Mouse (Mus musculus) cerebellum, adult 2 months (tissue): ENCODE measurements around the gene Sesn1.

ENCODE experiments used
- CTCF ChIP-seq: fragments of 200-500 bp; IDR thresholded peaks from 2 replicates; pipeline ENCODE4 v1.5.1; 2011; ENCODE audit warnings: low read depth, mild to moderate bottlenecking, control low read depth, low read length, moderate library complexity, borderline replicate concordance; ENCODE audit not compliant: insufficient read depth
- POLR2A ChIP-seq: fragments of 200-500 bp; IDR thresholded peaks from 2 replicates; pipeline ENCODE4 v1.6.1; 2011; ENCODE audit warnings: low read length, control low read depth, borderline replicate concordance; ENCODE audit not compliant: insufficient read depth

DNA sequence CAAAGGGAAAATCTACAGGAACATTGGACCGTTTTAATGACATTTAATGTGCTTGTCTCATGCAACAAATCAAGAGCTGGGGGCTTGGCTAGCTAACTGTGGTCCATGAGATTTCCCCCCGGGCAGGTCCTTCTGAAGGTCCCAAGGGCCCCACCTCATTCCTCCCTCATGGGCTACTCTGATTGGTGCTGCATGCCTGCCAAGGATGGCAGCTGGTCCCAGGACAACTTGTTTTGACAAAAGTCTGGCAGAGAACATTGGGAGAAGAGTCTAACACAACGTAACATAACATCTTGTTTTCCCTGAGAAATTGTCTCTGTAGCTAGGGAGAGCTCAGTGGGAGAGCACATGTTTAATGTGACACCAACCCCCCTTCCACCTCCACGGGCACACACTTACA, 126.4 kb downstream of the Sesn1 start:
- TF ChIP-seq CTCF (no peak), POLR2A (no peak)
